Mouse (Mus musculus) layer of hippocampus, adult 18-20 months (tissue): ENCODE measurements around the gene Hhatl. TPM values are rescaled to one million over a fixed set of nuclear protein-coding genes. Genes with fewer than 3 reads are reported as not detected.

Source experiments
- DNase-seq, 2 experiments: peaks; one replicate each; pipeline ENCODE4 v3.0.0; 2022; ENCODE audit warnings: low spot score in 2 of 2
- total RNA-seq, 2 experiments: library from RNA; stranded (reverse); gene quantifications; 2 replicates each; pipeline ENCODE4 v1.2.3; 2021

Gene Hhatl
- total RNA-seq, 2 experiments from 2014 or later: 17.9 to 20.0 TPM

DNA sequence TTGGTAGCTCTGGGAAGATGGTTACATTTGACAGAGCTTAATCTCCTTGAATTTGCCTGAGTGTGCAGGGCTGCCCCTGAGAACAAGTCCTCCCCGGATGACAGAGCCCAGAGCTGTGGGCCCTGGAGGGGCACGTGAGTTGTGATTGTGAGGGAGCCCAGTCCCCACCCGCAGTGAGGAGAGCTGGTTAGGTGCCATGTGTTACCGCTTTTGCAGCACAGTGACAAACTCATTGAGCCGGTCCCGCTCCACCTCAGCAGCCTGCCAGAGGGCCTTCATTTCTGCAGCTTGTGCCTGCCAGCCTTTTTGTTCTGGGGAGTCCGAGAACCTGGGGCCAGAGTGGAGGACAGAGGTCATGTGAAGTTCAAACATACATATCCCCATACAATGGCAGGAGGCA lies 15.6 kb upstream of the Hhatl start:
- DNase-seq: no peak

DNA sequence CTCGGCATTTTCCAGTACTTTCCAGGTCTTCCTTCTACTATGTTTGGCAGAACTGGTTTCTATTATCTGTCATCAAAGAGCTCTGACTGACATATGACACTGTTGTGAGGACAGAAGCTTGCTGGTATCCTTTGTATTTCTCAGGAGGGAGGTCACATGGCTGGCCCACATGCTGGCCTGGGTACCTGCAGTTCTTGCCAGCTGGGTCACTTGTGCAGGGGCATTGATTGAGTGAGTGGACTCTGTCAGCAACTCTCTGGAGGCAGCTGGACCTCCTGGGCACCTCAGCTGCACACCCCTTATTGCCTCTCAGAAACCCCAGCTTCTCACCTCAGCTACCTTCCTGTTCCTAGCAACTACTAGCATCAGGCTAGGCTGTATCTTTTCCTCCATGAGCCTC lies 15.2 kb upstream of the Hhatl start:
- DNase-seq: no peak

DNA sequence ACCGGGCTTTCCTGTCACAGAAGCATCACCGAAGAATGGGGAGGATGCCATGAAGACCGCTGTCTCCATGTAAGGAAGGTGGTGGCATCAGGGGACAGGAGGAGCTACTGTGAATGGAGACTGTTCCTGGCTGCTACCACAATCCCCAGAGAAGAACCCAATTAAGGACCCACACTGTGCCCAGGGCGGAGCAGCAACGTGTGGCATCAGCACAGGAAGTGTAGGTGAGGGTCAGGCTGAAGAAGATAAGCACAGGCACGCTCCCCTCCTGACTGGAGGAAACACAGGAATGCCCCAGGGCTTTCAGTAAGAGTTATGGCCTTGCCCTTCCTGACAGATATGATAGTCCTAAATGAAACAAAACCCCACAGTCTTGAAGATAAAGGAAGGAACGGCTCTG lies 10.4 kb upstream of the Hhatl start:
- DNase-seq: no peak

DNA sequence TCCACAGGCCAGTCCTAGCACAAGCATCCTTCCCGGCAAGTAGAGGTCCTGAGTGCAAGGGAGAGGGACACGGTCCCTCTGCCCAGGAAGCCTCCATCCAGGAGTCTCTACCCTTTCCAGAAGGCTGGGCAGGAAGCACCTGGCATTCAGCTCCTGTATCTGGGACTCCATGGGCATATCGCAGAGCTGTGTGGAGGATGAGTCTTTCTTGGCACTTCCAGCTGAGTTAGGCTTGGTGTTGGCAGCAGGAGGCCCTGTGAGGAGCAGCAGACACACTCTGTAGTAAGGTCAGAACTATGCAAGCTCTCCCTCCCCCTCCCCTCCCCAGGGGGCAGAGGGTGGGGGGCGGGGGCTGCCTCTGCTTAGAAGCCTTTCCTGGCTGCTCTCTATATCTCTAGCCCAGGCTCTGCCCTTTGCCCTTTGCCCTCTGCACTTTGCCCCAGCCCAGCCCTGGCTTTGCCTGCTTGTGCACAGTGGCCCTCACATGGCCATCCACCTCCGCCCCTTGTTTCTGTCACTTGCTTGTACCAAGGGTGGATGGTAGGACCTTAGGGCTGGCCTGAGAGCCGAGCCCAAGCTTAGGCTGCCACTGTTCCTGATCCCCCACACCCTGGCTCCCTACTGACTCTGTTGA lies 6.7 kb upstream of the Hhatl start:
- no peak for DNase-seq

DNA sequence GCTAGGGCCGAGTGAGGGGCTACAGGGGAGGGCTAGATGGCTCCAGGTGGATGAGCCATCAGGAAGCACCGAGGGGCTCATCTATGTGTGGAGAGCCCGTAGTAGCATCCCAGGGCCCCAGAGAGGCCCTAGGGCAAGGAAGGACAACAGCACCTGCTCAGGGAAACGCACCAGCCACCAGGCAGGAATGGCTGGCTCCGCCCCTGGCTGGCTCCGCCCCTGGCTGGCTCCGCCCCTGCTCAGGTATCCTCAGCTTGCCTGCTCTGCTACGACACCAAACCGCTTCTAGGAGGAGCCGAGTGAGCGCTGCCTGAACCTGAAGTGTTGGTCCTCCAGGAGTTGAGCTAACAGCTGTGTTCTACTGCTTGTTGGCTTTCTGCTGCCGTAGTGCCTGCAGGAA lies 5.4 kb upstream of the Hhatl start:
- no peak for DNase-seq

DNA sequence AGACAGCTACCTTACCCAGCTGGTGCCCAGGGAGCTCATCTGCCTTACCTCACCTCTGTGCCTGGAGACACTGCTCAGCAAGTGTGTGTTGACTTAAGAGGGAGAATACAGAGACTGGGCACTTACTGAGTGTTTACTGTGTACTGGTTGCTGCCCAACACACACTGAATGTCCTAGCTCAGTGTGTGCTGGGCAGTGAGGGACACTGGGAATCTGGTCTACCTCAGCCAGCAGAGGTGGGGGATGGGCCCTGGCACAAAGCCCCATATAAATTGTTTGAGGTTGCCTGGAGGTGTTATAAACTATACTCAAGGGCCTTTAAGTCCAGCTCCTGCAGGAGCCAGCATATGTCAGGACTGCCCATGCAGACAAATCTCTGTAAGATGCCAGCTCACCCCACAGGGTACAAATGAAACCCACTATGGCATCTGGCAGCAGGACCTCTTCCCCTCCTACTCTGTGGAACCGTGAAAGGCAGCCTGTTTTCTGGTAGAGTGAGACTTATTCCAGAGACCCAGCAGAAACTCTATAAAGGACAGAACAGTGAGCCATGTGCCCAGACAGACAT lies 2.7 kb upstream of the Hhatl start:
- DNase-seq: peak in 1 of 2 experiments; percentile 40

DNA sequence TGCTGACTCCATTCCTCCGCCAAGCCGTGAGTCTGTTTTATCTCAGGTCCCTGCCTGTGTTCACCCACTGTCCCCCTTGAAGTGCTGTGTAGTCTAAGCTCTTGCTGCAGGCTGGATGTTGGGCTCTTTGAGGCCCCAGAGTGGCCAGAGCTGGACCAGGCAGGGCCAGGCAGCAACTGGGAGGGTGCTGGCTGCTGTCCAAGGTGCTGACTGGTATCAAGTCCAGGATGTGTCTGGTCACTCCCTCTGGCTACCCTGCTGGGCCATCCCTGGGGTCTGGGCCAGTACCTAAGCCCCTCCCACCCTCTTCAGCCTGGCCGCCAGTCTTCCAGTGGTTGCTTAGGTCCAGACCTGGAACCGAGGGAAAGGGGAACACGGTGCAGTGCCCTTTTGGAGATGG lies 1.1 kb downstream of the Hhatl start:
- DNase-seq: peak in 1 of 2 experiments; percentile 70

DNA sequence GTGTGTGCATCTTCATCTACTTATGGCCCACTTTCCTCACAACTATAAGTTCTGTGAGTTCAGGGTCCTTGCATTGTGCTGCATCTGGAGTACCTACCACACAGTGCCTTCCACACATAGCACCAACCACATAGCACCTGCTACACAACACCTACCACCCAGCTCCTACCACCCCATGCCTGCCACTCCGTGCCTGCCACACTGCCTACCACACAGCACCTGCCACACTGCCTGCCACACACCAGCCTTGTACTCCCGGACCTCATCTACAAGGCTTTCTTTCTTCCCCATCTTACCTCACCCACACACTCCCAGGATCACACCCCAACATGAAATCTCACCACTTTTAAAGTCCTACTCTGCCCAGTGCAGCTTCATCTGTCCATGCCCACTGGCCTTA lies 5.9 kb downstream of the Hhatl start:
- no peak for DNase-seq

DNA sequence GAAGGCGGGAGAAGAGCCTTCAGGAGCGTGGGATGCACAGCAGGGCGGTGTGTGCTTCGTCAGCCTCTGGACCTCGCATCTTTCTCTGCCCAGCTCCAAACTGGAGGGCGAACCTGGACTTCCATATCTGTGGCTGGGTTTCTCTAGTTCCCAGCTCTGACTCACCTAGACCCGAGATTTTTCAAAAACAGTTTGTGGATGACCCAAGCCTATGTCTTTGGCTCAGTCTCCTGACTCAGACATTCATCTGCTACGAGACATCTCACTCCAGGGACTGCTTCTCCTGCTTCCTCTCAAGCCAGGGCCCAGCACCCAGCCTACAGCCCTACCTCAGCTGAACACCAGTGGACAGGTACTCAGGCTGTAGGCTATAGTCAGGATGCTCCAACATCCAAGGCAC lies 7.0 kb downstream of the Hhatl start:
- no peak for DNase-seq

DNA sequence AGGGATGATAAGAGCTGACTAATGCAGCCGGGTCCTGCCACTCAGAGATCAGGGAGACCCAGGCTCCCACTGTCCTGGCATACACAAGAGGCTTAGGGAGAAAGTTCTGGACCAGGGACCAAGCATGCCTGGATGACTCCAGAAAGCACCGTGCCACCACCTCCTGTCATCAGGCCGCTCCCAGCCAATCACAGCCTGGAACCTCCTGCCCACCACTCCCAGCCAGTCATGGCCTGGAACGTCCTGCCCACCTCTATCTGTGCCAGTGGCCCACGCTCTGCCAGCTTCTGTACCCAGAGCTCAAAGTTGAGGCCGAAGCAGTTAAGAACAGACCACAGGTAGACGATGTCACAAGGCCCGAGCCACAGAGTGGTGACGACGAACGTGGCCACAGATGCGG lies 7.5 kb downstream of the Hhatl start:
- no peak for DNase-seq

DNA sequence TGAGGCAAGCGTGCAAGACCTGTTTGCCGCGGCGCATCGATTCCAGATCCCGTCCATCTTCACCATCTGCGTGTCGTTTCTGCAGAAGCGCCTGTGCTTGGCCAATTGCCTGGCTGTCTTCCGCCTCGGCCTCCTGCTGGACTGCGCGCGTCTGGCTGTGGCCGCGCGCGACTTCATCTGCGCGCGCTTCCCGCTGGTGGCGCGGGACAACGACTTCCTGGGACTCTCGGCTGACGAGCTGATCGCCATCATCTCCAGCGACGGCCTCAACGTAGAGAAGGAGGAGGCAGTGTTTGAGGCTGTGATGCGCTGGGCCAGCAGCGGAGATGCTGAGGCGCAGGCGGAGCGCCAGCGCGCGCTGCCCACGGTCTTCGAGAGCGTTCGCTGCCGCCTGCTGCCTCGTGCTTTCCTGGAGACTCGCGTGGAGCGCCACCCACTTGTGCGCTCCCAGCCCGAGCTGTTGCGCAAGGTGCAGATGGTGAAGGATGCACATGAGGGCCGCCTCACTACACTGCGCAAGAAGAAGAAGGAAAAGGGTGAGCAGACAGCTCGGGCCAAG lies 14.2 kb downstream of the Hhatl start:
- peak; percentile 80 to 91 for DNase-seq

DNA sequence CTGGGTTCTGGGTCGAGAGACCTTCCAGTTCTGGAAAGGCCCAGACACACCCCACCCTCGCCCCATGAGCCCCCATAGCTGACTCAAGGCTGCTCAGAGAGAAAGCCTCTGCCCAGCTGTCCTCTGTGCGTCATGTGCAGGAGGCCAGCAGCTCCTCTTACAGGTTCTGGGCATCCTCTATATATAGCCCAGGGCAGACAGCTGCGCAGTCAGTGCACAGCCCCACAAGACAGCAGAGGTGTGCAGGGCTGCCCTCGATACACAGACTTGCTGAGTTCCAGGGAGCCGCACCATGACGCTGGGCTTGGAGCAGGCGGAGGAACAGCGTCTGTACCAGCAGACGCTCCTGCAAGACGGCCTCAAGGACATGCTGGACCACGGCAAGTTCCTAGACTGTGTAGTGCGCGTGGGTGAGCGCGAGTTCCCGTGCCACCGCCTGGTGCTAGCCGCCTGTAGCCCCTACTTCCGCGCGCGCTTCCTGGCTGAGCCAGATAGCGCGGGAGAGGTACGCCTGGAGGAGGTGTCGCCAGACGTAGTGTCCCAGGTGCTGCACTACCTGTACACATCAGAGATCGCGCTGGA lies 14.7 kb downstream of the Hhatl start, which contains the start of gene Klhl40:
TSS of gene Klhl40 (plus strand) at position 124 of the 582 bp plus-strand sequence.
- peak in 1 of 2 experiments; percentile 54 for DNase-seq

DNA sequence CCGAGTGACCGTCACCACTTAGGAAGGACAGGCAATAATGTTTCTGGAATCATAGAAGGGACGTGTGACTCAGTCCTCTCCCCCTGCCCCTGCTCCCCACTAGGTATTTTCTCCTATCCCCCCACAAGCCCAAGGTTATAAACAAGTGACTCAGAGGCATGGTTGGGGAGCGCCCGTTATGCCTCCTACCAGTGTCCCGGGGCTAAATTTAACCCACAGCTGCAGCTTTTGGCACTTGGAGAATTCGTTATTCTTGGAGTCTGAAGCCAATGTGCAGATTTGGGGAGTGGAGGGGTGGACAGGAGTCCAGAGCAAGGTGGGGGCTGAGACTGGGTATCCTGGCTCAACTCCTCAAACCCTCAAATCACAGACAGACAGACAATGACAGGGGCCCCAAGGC lies 15.8 kb downstream of the Hhatl start:
- no peak for DNase-seq

DNA sequence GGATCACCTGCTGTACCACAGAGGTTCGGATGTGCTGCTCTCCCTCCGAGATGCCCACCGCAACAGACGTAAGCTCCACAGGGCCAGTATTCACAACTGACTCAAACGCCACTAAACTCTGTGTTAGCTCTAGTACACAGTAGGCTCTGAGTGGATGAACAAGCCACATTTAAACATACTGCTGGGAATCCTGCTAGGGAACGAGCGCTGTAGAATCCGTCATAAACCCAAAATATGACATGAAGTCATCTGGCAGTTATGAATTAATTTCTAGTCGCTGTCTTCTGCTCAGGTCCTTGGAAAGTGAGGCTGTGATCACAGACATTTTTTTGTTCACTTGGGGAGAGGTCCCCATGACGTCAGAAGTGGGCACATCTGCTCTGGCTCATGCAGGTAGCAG lies 16.4 kb downstream of the Hhatl start:
- peak in 1 of 2 experiments; percentile 56 for DNase-seq

DNA sequence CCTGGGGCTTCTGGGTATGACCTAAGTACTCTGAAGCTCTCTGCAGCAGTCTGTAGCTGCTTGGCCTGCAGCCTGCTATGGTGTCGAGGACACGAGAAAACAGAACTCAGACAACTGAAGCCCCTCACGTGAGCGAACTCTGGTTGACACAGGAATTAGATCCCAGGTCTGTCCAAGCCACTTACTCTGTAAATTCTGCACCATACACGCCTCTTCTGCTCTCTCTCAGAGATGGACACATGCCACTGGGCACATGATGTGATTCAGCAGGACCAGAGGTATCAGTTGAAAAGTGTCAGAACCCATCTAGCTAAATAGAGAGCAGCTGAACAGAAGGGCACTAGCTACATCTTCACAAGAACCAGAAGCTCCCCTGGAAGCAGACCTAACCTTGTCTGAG lies 19.9 kb downstream of the Hhatl start:
- DNase-seq: no peak

DNA sequence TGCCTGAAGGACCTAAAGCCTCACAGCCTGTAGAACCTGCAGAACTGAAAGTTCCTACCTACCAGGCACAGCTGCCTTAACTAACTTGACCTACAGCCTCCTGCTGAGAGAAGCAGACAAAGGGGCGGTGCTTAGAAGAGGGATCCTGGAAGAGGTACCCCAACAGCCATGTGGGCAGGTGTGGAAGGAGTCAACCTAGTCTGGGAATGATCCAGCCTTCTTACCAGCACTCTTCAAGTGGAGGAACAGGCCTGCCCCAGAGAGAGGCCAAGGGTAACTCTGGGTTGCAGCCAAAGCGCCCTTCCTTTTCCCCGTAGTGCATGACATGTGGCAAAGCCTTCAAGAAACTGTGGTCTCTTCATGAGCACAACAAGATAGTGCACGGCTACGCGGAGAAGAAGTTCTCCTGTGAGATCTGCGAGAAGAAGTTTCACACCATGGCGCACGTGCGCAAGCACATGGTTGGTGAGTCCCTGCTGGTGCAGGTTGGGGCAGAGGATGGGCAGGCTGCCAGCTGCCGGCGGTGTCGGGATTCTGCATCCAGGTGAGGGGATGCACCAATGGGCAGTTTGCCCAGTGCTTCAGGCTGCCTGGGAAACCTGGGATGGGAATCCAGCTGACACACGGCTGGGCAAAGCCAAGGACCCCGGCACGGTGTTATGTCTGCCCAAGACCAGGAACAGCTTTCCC lies 27.0 kb downstream of the Hhatl start:
- DNase-seq: no peak

DNA sequence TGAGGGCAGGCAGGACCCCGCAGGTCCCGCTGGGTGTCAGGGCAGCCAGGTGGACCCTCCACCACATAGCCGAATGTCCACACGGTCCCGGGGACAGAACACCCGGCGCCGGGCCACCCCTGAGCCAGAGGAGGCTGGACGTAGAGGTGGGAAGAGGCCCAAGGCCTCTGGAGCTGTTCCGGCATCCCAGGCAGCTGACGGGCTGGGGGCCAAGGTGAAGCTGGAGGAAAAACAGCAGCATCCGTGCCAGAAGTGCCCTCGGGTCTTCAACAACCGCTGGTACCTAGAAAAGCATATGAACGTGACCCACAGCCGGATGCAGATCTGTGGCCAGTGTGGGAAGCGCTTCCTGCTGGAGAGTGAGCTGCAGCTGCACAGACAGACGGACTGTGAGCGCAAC lies 28.6 kb downstream of the Hhatl start:
- DNase-seq: no peak

DNA sequence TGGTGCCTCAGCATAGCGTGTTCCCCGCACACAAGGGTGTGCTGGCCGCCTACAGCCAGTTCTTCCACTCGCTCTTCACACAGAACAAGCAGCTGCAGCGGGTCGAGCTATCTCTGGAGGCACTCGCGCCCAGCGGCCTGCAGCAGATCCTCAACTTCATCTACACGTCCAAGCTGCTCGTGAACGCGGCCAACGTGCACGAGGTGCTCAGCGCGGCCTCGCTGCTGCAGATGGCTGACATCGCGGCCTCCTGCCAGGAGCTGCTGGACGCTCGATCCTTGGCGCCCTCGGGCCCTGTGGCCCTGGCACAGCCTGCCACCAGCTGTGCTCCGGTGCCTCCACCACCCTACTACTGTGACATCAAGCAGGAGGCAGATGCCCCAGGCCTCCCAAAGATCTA lies 29.5 kb downstream of the Hhatl start:
- DNase-seq: no peak

DNA sequence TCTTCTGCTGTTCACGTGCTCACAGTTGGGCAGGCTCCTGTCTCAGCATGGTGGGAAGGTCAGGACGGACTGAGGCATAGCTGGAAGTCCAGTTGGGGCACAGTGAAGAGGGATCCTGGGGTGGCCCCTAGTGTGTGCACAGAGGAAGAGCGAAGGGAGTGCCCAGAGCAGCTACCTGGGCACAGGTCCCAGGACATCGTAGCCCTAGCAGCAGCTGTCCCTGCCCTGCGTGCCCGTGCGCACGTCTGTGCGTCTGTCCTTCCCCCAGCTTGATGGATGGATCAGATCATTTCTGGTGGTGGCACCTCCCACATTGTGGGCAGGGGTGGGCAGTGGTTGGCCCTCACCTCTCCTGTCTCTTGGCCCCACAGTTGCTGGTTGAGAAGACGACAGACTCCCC lies 30.1 kb downstream of the Hhatl start:
- DNase-seq: no peak

DNA sequence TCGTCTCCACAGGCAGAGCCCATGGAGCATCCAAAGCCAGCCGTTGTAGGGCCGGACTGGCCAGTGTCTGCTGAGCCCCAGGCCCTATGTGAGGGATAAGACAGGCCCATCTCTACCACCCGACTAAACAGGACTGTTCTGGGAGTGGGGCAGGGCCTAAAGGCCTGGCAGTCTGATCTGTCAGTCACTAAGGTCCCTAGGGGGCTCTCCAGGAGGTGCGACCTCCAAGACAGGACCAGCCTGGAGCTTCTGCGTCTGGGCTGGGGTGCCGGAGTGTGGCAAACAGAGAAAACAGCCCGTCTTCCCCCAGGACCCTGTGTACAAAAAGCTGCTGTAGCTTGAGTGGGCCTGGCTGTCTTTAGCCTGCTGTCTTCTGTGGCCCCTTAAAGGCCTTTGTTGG lies 30.5 kb downstream of the Hhatl start:
- no peak for DNase-seq

DNA sequence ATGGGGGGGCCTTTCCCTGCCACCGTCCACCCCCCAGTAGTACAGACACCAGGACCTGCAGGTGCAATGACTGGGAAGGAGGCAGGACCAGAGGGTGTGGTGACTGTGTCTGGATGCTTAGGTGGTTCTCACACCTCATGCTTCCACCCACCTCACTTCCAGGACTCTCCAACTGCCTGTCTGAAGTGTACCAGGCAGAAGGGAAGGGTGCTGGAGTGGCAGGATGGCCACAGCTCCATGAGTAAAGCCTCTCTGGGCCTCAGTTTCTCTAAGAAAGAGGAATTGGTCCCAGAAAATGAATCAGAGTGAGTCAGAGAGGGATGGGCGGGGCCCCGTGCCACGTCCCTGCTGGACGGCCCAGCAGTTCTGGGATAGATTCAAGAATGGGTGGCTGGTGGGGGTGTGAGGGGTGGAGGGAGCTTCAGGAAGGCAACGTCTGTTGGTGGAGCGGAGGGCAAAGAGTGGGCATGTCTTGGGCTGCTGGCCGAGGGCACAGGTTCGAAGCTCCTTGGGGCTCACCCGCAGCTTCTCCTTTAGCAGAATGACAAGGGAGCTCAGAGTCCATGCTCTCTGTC lies 31.1 kb downstream of the Hhatl start:
- DNase-seq: no peak
